Mouse (Mus musculus) intestine, postnatal 0 days (tissue): ENCODE measurements at regions not wholly inside any gene's neighbourhood (a gene's known extent, or its start where the extent isn't known, plus 50 kb on each side); places are given as distances from the start of the nearest gene placed in this dataset.

ENCODE experiments used
- ATAC-seq: fragments of 200-750 bp; cut with Nextera tagmentation; 2 replicates; pipeline ENCODE4 v1.8.0; 2017; ENCODE audit warnings: mild to moderate bottlenecking, moderate TSS enrichment, moderate library complexity
- H3K27ac ChIP-seq: fragments of 300-500 bp; sonication (generic); 2 replicates; pipeline ENCODE4 v1.5.1; 2014; ENCODE audit warnings: mild to moderate bottlenecking, low read depth, low read length, moderate library complexity
- H3K27me3 ChIP-seq: fragments of 300-500 bp; sonication (generic); replicated peaks from 2 replicates; pipeline ENCODE4 v1.6.1; 2014; ENCODE audit warnings: low read length, mixed read lengths; ENCODE audit not compliant: control insufficient read depth, insufficient read depth
- H3K36me3 ChIP-seq: fragments of 300-500 bp; sonication (generic); 2 replicates; pipeline ENCODE4 v1.6.1; 2014; ENCODE audit warnings: mild to moderate bottlenecking, moderate library complexity; ENCODE audit not compliant: control insufficient read depth, insufficient read depth
- H3K4me1 ChIP-seq: fragments of 300-500 bp; sonication (generic); replicated peaks from 2 replicates; pipeline ENCODE4 v1.6.1; 2014; ENCODE audit warnings: antibody characterized with exemption, low read length, mixed read lengths; ENCODE audit not compliant: control insufficient read depth, insufficient read depth
- H3K4me2 ChIP-seq: fragments of 300-500 bp; sonication (generic); replicated peaks from 2 replicates; pipeline ENCODE4 v1.6.1; 2014; ENCODE audit warnings: low read depth, mild to moderate bottlenecking, moderate library complexity
- H3K4me3 ChIP-seq: fragments of 300-500 bp; sonication (generic); 2 replicates; pipeline ENCODE4 v1.5.1; 2014; ENCODE audit warnings: low read depth, low read length
- H3K9ac ChIP-seq: fragments of 300-500 bp; sonication (generic); 2 replicates; pipeline ENCODE4 v1.6.1; 2014; ENCODE audit warnings: mild to moderate bottlenecking, low read depth, low read length
- H3K9me3 ChIP-seq: fragments of 300-500 bp; sonication (generic); 2 replicates; pipeline ENCODE4 v1.6.1; 2016; ENCODE audit warnings: mixed run types; ENCODE audit not compliant: control insufficient read depth
- CTCF ChIP-seq: sonication (generic); IDR thresholded peaks from 2 replicates; pipeline ENCODE4 v1.5.1; 2016; ENCODE audit warnings: low read depth, mild to moderate bottlenecking, control low read depth, antibody characterized with exemption, moderate library complexity
- WGBS: fragments of 180-500 bp; shearing (Covaris S2); extraction: QIAGEN DNeasy Blood & Tissue Kit; methylation state at CpG from one replicate; pipeline ENCODE4 v1.1.7; 2014; 5-methylcytosine and 5-hydroxymethylcytosine counted together

- no peak overlapping the region for H3K4me2 ChIP-seq
- H3K9ac ChIP-seq = no peak overlapping the region
- WGBS = 74% methylated on average over 1 of the region's 1 CpGs
- no peaks in the 10 kb centered on the region for H3K27me3 ChIP-seq
- H3K4me1 ChIP-seq = no peaks in the 10 kb centered on the region
- no peak for ATAC-seq
- no peak overlapping the region for H3K4me3 ChIP-seq
- TF ChIP-seq CTCF = no peak
- no peaks in the 10 kb centered on the region for H3K36me3 ChIP-seq
- H3K27ac ChIP-seq = no peak overlapping the region
- H3K9me3 ChIP-seq = no peaks in the 10 kb centered on the region
These were observed 442.8 kb downstream of the Bmp2 start for GRCm38 (mm10) chr2:133994742-133995141.

DNA sequence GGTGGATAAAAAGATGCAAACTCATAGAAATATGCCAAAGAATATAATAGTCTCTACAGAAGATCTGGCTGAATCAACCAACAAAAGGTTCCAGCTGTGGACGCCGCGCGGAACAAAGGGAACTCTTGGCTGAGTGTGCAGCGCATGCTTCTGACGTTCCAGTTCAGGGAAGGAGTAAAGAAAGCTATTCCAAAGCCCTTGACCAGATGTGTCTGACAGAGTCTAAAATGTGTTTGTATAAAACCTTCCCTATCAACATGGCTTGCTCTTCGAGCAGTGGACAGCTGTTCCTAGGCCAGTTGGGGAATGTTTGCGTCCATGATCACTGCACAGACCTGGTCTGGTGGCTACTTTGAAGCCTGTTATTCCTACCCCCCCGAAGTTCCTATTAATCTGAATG lies 442.4 kb downstream of the Bmp2 start:
- no peak for ATAC-seq
- H3K4me2 ChIP-seq = no peak overlapping the region
- no peak overlapping the region for H3K9ac ChIP-seq
- H3K9me3 ChIP-seq = no peaks in the 10 kb centered on the region
- WGBS = 72% methylated on average over 9 of the region's 9 CpGs
- H3K27ac ChIP-seq = no peak overlapping the region
- no peaks in the 10 kb centered on the region for H3K4me1 ChIP-seq
- no peak for TF ChIP-seq CTCF
- H3K36me3 ChIP-seq = no peaks in the 10 kb centered on the region
- no peaks in the 10 kb centered on the region for H3K27me3 ChIP-seq
- no peak overlapping the region for H3K4me3 ChIP-seq

DNA sequence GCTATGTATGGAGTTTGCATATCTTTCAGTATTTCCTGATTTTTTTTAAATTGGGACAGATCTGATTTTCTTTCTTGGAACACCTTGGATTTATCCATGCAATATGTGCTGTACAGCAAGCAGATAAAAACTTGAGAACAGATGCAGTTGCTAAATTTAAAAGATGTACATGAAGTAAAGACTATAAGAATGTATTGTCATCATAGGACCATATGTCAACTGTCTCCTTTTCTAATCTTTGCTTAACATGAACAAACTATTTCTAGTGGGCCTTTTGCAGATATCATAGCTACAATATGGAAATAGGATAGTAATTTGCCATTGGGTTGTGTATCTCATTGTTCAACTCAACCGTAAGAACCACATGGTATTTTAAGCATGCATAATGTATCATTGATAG lies 435.7 kb downstream of the Bmp2 start:
- Histone ChIP-seq H3K9ac (no peak overlapping the region), H3K27me3 (no peaks in the 10 kb centered on the region), H3K4me1 (no peaks in the 10 kb centered on the region), H3K4me3 (no peak overlapping the region), H3K36me3 (no peaks in the 10 kb centered on the region), H3K9me3 (no peaks in the 10 kb centered on the region), H3K4me2 (no peak overlapping the region), H3K27ac (no peak overlapping the region)
- no peak for ATAC-seq
- WGBS = 95% methylated on average over 1 of the region's 1 CpGs
- TF ChIP-seq CTCF = no peak
